Mouse (Mus musculus): ENCODE data around the gene Msrb3. TPM values are rescaled to one million over a fixed set of nuclear protein-coding genes. Genes with fewer than 3 reads are reported as not detected.
A peak's percentile ranks its signal among the peaks of the same experiment; 100 is the strongest.

The Msrb3 gene
- polyA plus RNA-seq, 1 experiment, result 3.9 TPM

GRCm38 (mm10) chr10:120929536-120929935 lies 30.6 kb upstream of the Msrb3 start:
- Histone ChIP-seq H3K4me1 (ENCODE audit: control insufficient read depth, insufficient read depth, insufficient read length, low read length) (no peaks in the 10 kb centered on the region), H3K36me3 (ENCODE audit: control insufficient read depth, insufficient read depth, low read length) (peaks cover 39% of the 10 kb centered on the region), H3K27ac (ENCODE audit: insufficient read depth, low read depth, low read length) (no peak overlapping the region), H3K27me3 (ENCODE audit: control insufficient read depth, insufficient read depth, low read length) (no peaks in the 10 kb centered on the region), H3K4me3 (ENCODE audit: low read depth, low read length) (no peak overlapping the region)
- TF ChIP-seq CTCF (IDR thresholded peaks at IDR 0.05; ENCODE audit: extremely low read depth, insufficient read length, insufficient replicate concordance, low read depth, low read length) (no peak), POLR2A (IDR thresholded peaks at IDR 0.05; ENCODE audit: low read depth, low read length) (no peak)
- WGBS, result 77% methylated on average over 7 of the region's 7 CpGs

GRCm38 (mm10) chr10:120928183-120928582 lies 29.3 kb upstream of the Msrb3 start:
- Histone ChIP-seq H3K27me3 (ENCODE audit: control insufficient read depth, insufficient read depth, low read length) (no peaks in the 10 kb centered on the region), H3K4me1 (ENCODE audit: control insufficient read depth, insufficient read depth, insufficient read length, low read length) (no peaks in the 10 kb centered on the region), H3K27ac (ENCODE audit: insufficient read depth, low read depth, low read length) (no peak overlapping the region), H3K36me3 (ENCODE audit: control insufficient read depth, insufficient read depth, low read length) (peaks cover 40% of the 10 kb centered on the region), H3K4me3 (ENCODE audit: low read depth, low read length) (no peak overlapping the region)
- TF ChIP-seq POLR2A (IDR thresholded peaks at IDR 0.05; ENCODE audit: low read depth, low read length) (no peak), CTCF (IDR thresholded peaks at IDR 0.05; ENCODE audit: extremely low read depth, insufficient read length, insufficient replicate concordance, low read depth, low read length) (no peak)
- whole genome bisulfite sequencing, result 63% methylated on average over 5 of the region's 5 CpGs

- Histone ChIP-seq H3K4me3 (ENCODE audit: low read depth, low read length) (no peak overlapping the region), H3K36me3 (ENCODE audit: control insufficient read depth, insufficient read depth, low read length) (peaks cover 41% of the 10 kb centered on the region), H3K4me1 (ENCODE audit: control insufficient read depth, insufficient read depth, insufficient read length, low read length) (no peaks in the 10 kb centered on the region), H3K27me3 (ENCODE audit: control insufficient read depth, insufficient read depth, low read length) (no peaks in the 10 kb centered on the region), H3K27ac (ENCODE audit: insufficient read depth, low read depth, low read length) (no peak overlapping the region)
- WGBS, result 90% methylated on average over 8 of the region's 8 CpGs
- TF ChIP-seq POLR2A (IDR thresholded peaks at IDR 0.05; ENCODE audit: low read depth, low read length), result no peak
Observed at GRCm38 (mm10) chr10:120926156-120926555, 27.3 kb upstream of the Msrb3 start.

- Histone ChIP-seq H3K36me3 (ENCODE audit: control insufficient read depth, insufficient read depth, low read length) (peaks cover 24% of the 10 kb centered on the region), H3K4me1 (ENCODE audit: control insufficient read depth, insufficient read depth, insufficient read length, low read length) (no peaks in the 10 kb centered on the region), H3K4me3 (ENCODE audit: low read depth, low read length) (no peak overlapping the region), H3K27ac (ENCODE audit: insufficient read depth, low read depth, low read length) (no peak overlapping the region), H3K27me3 (ENCODE audit: control insufficient read depth, insufficient read depth, low read length) (no peaks in the 10 kb centered on the region)
- TF ChIP-seq POLR2A (IDR thresholded peaks at IDR 0.05; ENCODE audit: low read depth, low read length) (no peak), CTCF (IDR thresholded peaks at IDR 0.05; ENCODE audit: extremely low read depth, insufficient read length, insufficient replicate concordance, low read depth, low read length) (no peak)
- WGBS, result 78% methylated on average over 2 of the region's 2 CpGs
Observed at GRCm38 (mm10) chr10:120921501-120921900, 22.6 kb upstream of the Msrb3 start.

- Histone ChIP-seq H3K4me3 (ENCODE audit: low read depth, low read length) (no peak overlapping the region), H3K27ac (ENCODE audit: insufficient read depth, low read depth, low read length) (no peak overlapping the region), H3K27me3 (ENCODE audit: control insufficient read depth, insufficient read depth, low read length) (no peaks in the 10 kb centered on the region), H3K36me3 (ENCODE audit: control insufficient read depth, insufficient read depth, low read length) (peaks cover 19% of the 10 kb centered on the region), H3K4me1 (ENCODE audit: control insufficient read depth, insufficient read depth, insufficient read length, low read length) (no peaks in the 10 kb centered on the region)
- 87% methylated on average over 11 of the region's 11 CpGs for WGBS
- no peak for TF ChIP-seq CTCF (IDR thresholded peaks at IDR 0.05; ENCODE audit: extremely low read depth, insufficient read length, insufficient replicate concordance, low read depth, low read length)
- TF ChIP-seq POLR2A (IDR thresholded peaks at IDR 0.05; ENCODE audit: low read depth, low read length), result no peak
Observed at GRCm38 (mm10) chr10:120920604-120921003, 21.7 kb upstream of the Msrb3 start.

- Histone ChIP-seq H3K27me3 (ENCODE audit: control insufficient read depth, insufficient read depth, low read length) (no peaks in the 10 kb centered on the region), H3K36me3 (ENCODE audit: control insufficient read depth, insufficient read depth, low read length) (peaks cover 5% of the 10 kb centered on the region; the same call in 1 of the 2 replicates), H3K27ac (ENCODE audit: insufficient read depth, low read depth, low read length) (no peak overlapping the region), H3K4me3 (ENCODE audit: low read depth, low read length) (no peak overlapping the region), H3K4me1 (ENCODE audit: control insufficient read depth, insufficient read depth, insufficient read length, low read length) (no peaks in the 10 kb centered on the region)
- WGBS, result 86% methylated on average over 5 of the region's 5 CpGs
- TF ChIP-seq POLR2A (IDR thresholded peaks at IDR 0.05; ENCODE audit: low read depth, low read length) (no peak), CTCF (IDR thresholded peaks at IDR 0.05; ENCODE audit: extremely low read depth, insufficient read length, insufficient replicate concordance, low read depth, low read length) (peak; percentile 33; the same call in 1 of the 2 replicates)
Observed at GRCm38 (mm10) chr10:120916250-120916649, 17.3 kb upstream of the Msrb3 start.

GRCm38 (mm10) chr10:120914948-120915631 lies 16.2 kb upstream of the Msrb3 start:
- H3K27me3 ChIP-seq (ENCODE audit: control insufficient read depth, insufficient read depth, low read length), result no peaks in the 10 kb centered on the region
- 62% methylated on average over 15 of the region's 15 CpGs for WGBS
- 0 out of 2 replicates have a peak, but pooled peaks cover 1% of the 10 kb centered on the region for H3K36me3 ChIP-seq (ENCODE audit: control insufficient read depth, insufficient read depth, low read length)
- H3K27ac ChIP-seq (ENCODE audit: insufficient read depth, low read depth, low read length), result no peak overlapping the region
- no peak overlapping the region for H3K4me3 ChIP-seq (ENCODE audit: low read depth, low read length)
- no peaks in the 10 kb centered on the region for H3K4me1 ChIP-seq (ENCODE audit: control insufficient read depth, insufficient read depth, insufficient read length, low read length)
- no peak for TF ChIP-seq CTCF (IDR thresholded peaks at IDR 0.05; ENCODE audit: extremely low read depth, insufficient read length, insufficient replicate concordance, low read depth, low read length)
- no peak for TF ChIP-seq POLR2A (IDR thresholded peaks at IDR 0.05; ENCODE audit: low read depth, low read length)
